Mouse (Mus musculus) spleen, postnatal 14 days (tissue): ENCODE results near the gene Sorl1.

Source experiments
- DNase-seq, 2 experiments: peaks; one replicate each; pipeline ENCODE4 v3.0.0; 2021 to 2022; ENCODE audit warnings: low spot score in 2 of 2

The Sorl1 gene

DNA sequence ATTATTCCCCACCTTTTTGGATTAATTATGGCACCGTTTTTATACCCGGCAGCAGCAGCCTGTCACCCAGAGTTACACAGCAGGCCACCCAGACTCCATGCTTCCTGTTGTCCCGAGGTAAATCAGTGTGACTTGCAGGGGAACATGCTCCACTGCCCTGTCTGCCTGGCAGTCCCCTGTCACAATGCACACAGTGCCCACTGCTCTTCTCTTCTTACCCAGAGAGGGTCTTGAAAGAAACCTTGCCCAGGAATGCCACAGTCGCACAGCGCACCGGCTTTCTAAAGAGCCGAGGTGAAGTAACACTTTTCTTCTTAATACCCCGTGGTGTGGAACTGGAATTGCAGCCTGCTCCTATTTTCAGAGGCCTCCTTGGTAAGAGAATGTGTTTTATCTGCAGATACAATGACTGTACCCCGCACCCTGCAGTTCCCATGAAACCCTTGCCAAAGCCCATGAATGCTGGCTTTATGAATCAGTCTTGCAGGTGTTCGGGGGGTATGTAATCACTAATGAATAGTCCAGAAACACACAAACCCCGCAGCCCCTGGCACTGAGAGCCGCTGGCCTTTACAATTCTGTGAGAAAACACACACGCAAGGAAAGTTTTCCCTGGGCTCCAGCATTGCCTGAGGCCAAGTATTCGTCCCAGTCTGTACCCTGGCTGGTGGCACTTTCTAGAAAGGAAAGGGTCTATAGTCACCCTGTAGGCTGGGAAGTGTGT is 205.3 kb downstream of the Sorl1 start:
- DNase-seq: no peak

DNA sequence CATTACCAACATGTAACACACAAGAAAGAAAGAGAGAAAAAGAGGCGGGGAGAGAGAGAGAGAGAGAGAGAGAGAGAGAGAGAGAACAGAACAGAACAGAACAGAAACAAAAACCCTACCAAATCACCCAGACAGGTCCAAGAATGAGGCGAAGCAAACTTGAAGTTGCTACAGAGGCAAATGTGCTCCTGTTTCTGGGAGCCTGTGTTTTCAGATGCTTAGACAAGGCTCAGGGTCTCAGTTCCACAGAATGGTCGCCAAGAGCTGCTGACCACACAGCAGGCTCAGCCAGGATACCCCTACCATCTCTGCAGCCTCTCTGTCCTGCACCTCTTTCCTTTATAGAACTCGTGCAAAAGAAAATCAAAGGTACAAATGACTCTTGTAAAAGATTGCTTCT is 205.9 kb downstream of the Sorl1 start:
- no peak for DNase-seq

DNA sequence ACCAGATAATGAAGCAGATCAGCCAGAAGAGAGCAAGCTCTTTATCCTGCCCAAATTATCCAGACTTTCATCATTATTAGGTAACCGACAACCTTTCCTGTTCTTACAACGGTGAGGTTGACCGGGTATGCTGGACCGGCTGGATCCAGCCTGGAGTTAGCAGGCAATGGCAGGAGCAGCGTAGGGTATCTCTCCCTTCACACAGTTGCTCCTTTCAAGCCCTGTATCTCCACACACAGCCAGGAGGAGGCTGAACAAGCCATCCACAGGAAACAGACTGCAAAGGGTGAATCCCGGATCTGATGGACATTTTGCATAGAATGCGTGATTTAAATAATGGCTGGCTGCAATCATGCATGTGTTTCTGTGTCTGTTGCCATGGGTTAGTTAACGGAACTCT is 208.5 kb downstream of the Sorl1 start:
- no peak for DNase-seq
